Mouse (Mus musculus) retina, postnatal 1 day (tissue): ENCODE results near the gene Dnajc28.
A peak's percentile ranks its signal among the peaks of the same experiment; 100 is the strongest.

Experiments used
- DNase-seq: peaks from one replicate; pipeline ENCODE4 v3.0.0-alpha.2; 2012

Dnajc28 gene

DNA sequence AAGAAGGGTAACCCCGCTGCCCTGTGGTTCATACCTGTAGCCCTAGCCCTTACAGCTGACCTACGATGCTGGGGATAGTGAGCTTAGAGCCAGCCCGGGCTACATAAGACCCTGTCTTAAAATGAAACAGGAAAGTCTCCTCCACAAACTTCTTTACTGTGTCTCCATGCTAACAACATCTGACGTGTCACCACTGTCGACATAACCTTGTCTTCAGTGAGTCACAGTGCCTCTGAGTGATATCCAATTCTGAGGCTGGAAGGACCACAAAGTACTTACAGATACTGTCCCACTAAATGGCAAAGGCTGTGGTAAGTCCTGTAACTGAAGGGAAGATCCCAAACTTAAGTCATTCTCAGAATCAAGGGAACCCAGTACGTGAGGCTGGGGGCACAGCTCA is 32.6 kb downstream of the Dnajc28 start:
- no peak for DNase-seq

DNA sequence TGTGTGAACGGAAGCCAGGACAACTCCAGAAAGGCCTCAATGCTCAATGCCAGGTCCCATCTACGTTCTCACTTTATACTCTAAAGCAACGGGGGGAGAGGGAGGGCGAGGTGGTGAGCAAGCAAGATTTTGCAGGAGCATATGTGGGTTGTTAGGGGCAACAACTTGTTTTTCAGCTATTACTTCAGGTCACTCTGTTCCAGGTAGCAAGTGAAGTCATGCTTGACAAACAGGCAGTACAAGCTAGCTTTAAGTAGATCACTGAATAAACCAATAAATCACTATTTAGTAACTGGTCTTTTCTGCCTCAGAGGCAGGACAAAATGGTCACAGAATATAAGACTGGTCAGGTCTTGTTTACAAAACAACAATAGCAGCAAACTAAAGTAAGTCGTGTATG is 33.2 kb downstream of the Dnajc28 start:
- no peak for DNase-seq

DNA sequence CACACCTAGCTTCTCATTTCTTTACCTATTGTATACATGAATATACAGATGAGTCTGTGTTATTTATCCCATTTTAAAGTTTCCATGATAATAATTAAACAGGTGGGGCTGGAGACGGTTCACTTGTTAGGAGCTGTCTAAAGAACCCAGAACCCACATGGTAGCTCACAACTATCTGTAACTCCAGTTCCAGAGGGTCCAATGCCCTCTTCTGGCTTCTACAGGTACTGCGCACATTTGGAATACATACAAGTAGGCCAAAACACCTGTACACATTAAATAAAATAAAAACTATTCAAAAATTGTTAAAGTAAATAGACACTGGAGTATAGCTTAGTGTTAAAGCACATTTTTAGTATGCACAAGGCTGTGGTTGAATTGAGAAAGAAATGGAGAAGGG is 36.5 kb downstream of the Dnajc28 start:
- peak; percentile 64 for DNase-seq

DNA sequence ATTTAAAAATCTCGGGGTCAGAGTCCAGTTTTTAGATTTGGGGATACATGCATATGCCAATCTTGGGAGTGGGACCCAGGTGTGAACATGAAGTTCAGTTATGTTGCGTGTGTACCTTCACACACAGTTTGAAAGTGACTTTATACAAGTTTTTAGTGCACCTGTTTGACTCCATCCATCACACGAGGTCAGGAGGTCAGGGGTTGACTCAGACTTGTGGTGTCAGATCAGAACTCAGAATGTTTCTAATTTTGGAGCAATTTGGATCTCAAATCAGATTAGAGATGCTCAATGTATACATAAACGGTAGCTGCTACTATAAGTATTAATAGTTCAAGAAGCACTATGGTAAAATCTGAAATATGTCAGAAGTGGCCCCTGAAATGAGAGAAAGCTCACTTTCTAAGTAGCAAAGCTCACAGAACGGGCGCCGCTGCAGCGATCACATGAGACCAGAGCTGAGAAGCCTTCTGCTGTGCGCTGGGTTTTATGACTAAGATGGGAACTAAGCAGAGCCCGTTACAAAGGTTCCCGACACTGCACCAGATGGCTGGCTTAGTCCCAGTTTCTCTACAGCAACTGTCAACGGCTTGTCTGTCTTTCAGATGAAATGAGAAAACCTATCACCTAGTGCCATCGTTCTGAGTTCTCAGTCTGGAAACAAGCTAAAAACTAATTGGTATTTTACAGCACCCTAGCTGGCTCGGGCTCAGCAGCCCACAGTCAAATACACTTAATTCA is 39.7 kb downstream of the Dnajc28 start:
- peak; percentile 56 for DNase-seq

DNA sequence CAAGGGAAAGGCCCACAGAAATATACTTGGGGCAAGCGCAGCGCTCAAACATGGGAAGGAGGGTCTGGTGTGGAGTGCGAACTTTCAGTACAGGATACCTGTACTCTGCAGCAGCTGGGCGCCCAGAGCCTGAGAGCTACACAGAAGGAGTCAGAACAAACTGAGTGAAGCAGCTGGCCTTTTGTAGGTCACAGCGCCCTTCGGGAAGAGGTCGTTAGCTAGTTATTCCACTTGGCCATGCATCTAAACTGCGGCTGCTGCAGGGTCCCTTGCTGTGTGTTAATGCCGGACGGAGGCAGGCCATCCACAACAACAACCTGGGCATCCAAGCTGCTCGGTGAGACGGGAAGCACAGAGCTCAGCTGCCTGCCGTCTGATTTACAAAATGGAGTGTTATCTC is 43.7 kb downstream of the Dnajc28 start:
- peak; percentile 77 for DNase-seq

DNA sequence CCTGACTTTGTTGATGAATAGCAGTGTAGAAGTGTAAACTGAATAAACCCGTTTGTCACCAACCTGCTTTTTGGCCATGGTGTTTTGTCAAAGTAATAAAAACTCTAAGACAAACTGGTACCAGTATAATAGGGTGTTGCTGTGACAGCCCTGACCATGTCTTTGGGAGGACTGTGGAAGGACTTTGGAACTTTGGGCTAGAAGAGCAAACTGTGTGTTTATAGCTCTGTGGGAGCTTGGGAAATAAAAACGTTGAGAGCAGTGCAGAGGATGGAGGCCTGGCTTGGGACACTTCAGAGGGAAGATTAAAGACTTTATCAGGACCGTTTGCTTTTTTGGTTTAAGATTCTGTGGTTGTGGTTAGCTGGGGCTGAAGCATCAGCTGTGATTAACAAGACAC is 47.7 kb downstream of the Dnajc28 start:
- no peak for DNase-seq

DNA sequence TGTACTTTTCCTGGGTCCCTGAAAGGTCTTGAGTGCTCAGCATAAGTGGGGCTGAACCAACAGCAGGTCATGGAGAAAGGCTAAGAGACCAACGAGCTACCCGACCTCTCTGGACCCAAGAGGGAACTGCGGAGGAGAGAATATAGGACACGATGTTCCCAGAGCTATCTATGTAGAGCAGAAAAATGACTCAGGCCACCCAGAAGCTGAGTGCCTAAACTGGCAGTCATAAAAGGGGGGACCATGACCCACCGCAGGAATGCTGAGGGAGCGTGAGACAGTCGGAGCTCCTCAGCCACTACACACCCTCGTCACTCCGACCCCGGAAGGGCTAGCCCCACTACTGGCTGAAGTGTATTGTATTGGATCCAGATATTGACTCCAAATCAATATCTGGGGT is 49.9 kb downstream of the Dnajc28 start:
- DNase-seq, result peak; percentile 42

DNA sequence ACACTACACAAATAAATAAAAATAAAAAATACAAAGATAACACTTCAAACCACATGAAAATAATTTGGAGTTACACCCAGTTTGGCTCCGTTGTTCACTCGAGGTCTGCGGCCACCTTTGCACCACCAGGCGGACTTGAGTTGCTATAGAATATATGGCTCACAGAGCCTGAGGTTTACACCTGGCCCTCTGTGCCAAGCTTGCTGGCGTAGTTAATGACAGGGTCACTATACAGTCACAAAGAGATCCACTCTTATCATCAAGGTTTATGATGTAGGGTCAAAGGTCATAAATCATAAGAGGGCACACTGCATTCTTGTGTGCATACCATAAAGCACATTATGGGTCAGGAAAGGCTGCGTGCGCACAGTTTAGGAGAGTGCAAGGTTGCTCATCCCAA is 52.8 kb downstream of the Dnajc28 start:
- DNase-seq, result no peak

DNA sequence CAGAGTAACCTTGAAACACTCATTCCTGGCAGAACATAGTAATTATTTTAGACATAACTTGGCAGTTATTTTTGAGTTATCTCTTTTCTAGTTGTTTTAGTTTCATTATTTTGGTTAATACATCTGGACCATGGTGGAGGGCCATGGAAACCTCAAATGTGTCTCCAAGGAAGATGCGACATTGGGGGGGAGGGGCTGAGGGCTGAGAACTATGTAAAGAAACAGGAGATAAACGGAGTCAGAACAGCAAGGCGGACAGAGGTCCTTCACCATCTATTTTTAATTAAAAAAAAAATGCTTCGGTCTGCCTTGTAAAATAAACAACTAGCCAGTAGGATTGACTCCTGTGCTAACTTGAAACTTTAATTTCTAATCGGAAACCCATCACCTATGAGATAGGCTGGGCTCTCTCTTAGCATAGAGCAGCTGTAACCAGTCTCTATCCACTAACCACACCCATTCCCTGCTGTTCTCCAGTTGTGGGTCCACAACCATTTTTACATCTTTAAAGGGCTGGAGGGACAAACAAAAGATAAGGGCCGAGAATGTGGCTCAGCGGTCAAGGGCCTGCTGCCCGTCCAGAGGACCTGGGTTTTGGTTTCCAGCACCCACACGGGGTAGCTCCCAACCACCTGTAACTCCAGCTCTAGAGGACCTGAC is 53.4 kb downstream of the Dnajc28 start:
- no peak for DNase-seq

DNA sequence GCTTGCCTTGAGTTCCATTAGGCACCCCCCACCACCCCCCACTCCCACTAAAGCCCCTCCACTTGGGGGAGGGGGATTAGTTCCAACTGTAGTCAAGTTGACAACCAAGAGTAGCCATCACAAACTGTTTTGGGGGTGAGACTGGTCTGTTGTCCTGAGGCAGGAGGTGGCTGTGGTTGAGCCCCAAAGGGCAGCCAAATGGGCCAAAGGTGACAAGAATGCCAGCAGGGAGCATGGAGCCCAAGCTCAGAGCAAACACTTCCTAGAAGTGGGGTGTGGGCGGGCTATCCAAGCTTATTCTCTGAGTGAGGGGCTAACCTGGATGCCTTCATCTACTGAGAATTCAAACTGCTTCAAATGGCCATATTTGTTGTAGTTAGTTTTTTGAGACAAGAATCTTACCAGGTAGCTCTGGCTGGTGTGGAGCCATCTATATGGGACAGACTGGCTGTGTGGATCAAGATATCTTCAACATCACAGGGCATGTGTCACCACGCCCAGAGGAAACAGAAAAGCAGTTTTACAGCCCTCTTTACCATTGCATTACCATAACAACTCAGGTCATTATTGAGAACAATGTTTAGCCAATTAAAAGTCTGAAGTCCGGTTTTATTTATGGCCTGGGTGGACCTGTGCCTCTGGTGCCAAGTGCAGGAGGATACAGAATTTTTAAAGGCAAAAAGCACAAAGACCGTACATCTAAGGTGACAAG is 54.1 kb downstream of the Dnajc28 start:
- DNase-seq, result no peak
